Mouse (Mus musculus) MEL (cell line): ENCODE data around the gene Pycr1. TPM values are rescaled to one million over a fixed set of nuclear protein-coding genes. Genes with fewer than 3 reads are reported as not detected.

Experiments
- DNase-seq: peaks from one replicate; pipeline ENCODE4 v3.0.0; 2011; ENCODE audit warnings: low read depth, low spot score
- H3K27ac ChIP-seq: 2 replicates; pipeline ENCODE4 v1.5.1; 2012; ENCODE audit warnings: low read depth, mild to moderate bottlenecking, control low read depth, low read length, moderate library complexity; ENCODE audit not compliant: control insufficient read depth
- H3K27me3 ChIP-seq, 2 experiments: fragments of 150-350 bp in 1 of 2; sonication (generic) in 1 of 2; 2 replicates each; pipeline ENCODE4 v1.6.1; 2012; ENCODE audit warnings: low read length in 2 of 2, mild to moderate bottlenecking in 2 of 2, improper control_type of control experiment in 1 of 2, moderate library complexity in 1 of 2; ENCODE audit not compliant: insufficient read depth in 2 of 2, control insufficient read depth in 1 of 2
- H3K36me3 ChIP-seq, 2 experiments: 2 replicates each; pipeline ENCODE4 v1.6.1; 2012 to 2014; ENCODE audit warnings: low read length in 2 of 2, improper control_type of control experiment in 1 of 2, inconsistent platforms in 1 of 2, mild to moderate bottlenecking in 1 of 2; ENCODE audit not compliant: insufficient read depth in 2 of 2, control insufficient read depth in 1 of 2
- H3K4me1 ChIP-seq, 2 experiments: fragments of 150-350 bp in 1 of 2; sonication (generic) in 1 of 2; 2 replicates each; pipeline ENCODE4 v1.6.1; 2012; ENCODE audit warnings: low read length in 2 of 2, improper control_type of control experiment in 1 of 2, mild to moderate bottlenecking in 1 of 2; ENCODE audit not compliant: insufficient read depth in 2 of 2, control insufficient read depth in 1 of 2
- H3K4me3 ChIP-seq, 2 experiments: fragments of 150-350 bp in 1 of 2; sonication (generic) in 1 of 2; 2 replicates each; pipeline ENCODE4 v1.5.1; 2012; ENCODE audit warnings: low read depth in 2 of 2, low read length in 2 of 2, mild to moderate bottlenecking in 2 of 2, moderate library complexity in 2 of 2, control low read depth in 1 of 2, improper control_type of control experiment in 1 of 2; ENCODE audit not compliant: control insufficient read depth in 1 of 2, insufficient read depth in 1 of 2
- H3K79me2 ChIP-seq: 2 replicates; pipeline ENCODE4 v1.6.1; 2012; ENCODE audit warnings: mild to moderate bottlenecking, low read length, moderate library complexity; ENCODE audit not compliant: control insufficient read depth, poor library complexity, insufficient read depth
- H3K9ac ChIP-seq: 2 replicates; pipeline ENCODE4 v1.6.1; 2012; ENCODE audit warnings: low read depth, mild to moderate bottlenecking, control low read depth, low read length, moderate library complexity; ENCODE audit not compliant: control insufficient read depth, poor library complexity, severe bottlenecking
- H3K9me3 ChIP-seq: fragments of 150-350 bp; sonication (generic); replicated peaks from 2 replicates; pipeline ENCODE4 v1.6.1; 2012; ENCODE audit warnings: mild to moderate bottlenecking, low read length, improper control_type of control experiment, moderate library complexity; ENCODE audit not compliant: insufficient read depth
- BHLHE40 ChIP-seq: IDR thresholded peaks from 2 replicates; pipeline ENCODE4 v1.6.1; 2012; ENCODE audit warnings: low read depth, mild to moderate bottlenecking, inconsistent platforms, low read length, improper control_type of control experiment, borderline replicate concordance
- CHD2 ChIP-seq: IDR thresholded peaks from 2 replicates; pipeline ENCODE4 v1.6.1; 2011; ENCODE audit warnings: low read length, improper control_type of control experiment
- CTCF ChIP-seq, 3 experiments: IDR thresholded peaks in 2 of 3; conservative IDR thresholded peaks in 1 of 3; 2 replicates each; pipeline ENCODE4 v1.5.1; 2011 to 2012; ENCODE audit warnings: low read length in 3 of 3, low read depth in 2 of 3, mild to moderate bottlenecking in 2 of 3, improper control_type of control experiment in 1 of 3, inconsistent platforms in 1 of 3, mixed read lengths in 1 of 3, moderate library complexity in 1 of 3; ENCODE audit not compliant: control insufficient read depth in 1 of 3, insufficient read depth in 1 of 3, poor library complexity in 1 of 3, severe bottlenecking in 1 of 3
- E2F4 ChIP-seq: IDR thresholded peaks from 2 replicates; pipeline ENCODE4 v1.6.1; 2011; ENCODE audit warnings: low read depth, low read length, improper control_type of control experiment, borderline replicate concordance
- ETS1 ChIP-seq: IDR thresholded peaks from 2 replicates; pipeline ENCODE4 v1.6.1; 2012; ENCODE audit warnings: low read depth, mild to moderate bottlenecking, inconsistent platforms, low read length, improper control_type of control experiment, moderate library complexity
- JUND ChIP-seq: IDR thresholded peaks from 2 replicates; pipeline ENCODE4 v1.6.1; 2011; ENCODE audit warnings: low read depth, mild to moderate bottlenecking, improper control_type of control experiment, low read length
- MAFK ChIP-seq: IDR thresholded peaks from 2 replicates; pipeline ENCODE4 v1.6.1; 2011; ENCODE audit warnings: low read depth, mild to moderate bottlenecking, low read length, improper control_type of control experiment, borderline replicate concordance
- MAZ ChIP-seq: IDR thresholded peaks from 2 replicates; pipeline ENCODE4 v1.6.1; 2012; ENCODE audit warnings: low read depth, mild to moderate bottlenecking, inconsistent platforms, low read length, improper control_type of control experiment
- MEF2A ChIP-seq: IDR thresholded peaks from 2 replicates; pipeline ENCODE4 v1.6.1; 2014; ENCODE audit warnings: low read depth, mild to moderate bottlenecking, inconsistent platforms, low read length, improper control_type of control experiment; ENCODE audit not compliant: poor library complexity, insufficient replicate concordance, severe bottlenecking; ENCODE audit errors: extremely low read depth
- MYC ChIP-seq: IDR thresholded peaks from 2 replicates; pipeline ENCODE4 v1.6.1; 2011; ENCODE audit warnings: low read depth, mild to moderate bottlenecking, low read length, improper control_type of control experiment, moderate library complexity
- TCF12 ChIP-seq: IDR thresholded peaks from 2 replicates; pipeline ENCODE4 v1.6.1; 2014; ENCODE audit warnings: low read depth, mild to moderate bottlenecking, inconsistent platforms, low read length, improper control_type of control experiment, moderate library complexity
- ZC3H11A ChIP-seq: IDR thresholded peaks from 2 replicates; pipeline ENCODE4 v1.6.1; 2012; ENCODE audit warnings: low read depth, mild to moderate bottlenecking, inconsistent platforms, low read length, improper control_type of control experiment
- ZKSCAN1 ChIP-seq: IDR thresholded peaks from 2 replicates; pipeline ENCODE4 v1.6.1; 2012; ENCODE audit warnings: low read depth, mild to moderate bottlenecking, inconsistent platforms, low read length, improper control_type of control experiment, moderate library complexity
- polyA plus RNA-seq, 2 experiments: library from polyadenylated mRNA; stranded (reverse) in 1 of 2; unstranded in 1 of 2; fragments of >175 nt in 1 of 2; fragments of >200 nt in 1 of 2; gene quantifications; 2 replicates each; pipeline versions ENCODE4 v1.2.1 to v1.2.4; 2012; ENCODE audit warnings: low replicate concordance in 2 of 2, low read depth in 1 of 2; ENCODE audit not compliant: insufficient read length in 2 of 2, insufficient read depth in 1 of 2, missing spikeins in 1 of 2
- total RNA-seq: library from RNA; depleted of rRNA; stranded (reverse); fragments of 300-350 nt; gene quantifications from 2 replicates; pipeline ENCODE4 v1.2.3, GENCODE M21; 2012

Gene Pycr1
- total and polyA plus RNA-seq, 3 experiments: 2.6 to 15.3 TPM; not detected in 1

DNA sequence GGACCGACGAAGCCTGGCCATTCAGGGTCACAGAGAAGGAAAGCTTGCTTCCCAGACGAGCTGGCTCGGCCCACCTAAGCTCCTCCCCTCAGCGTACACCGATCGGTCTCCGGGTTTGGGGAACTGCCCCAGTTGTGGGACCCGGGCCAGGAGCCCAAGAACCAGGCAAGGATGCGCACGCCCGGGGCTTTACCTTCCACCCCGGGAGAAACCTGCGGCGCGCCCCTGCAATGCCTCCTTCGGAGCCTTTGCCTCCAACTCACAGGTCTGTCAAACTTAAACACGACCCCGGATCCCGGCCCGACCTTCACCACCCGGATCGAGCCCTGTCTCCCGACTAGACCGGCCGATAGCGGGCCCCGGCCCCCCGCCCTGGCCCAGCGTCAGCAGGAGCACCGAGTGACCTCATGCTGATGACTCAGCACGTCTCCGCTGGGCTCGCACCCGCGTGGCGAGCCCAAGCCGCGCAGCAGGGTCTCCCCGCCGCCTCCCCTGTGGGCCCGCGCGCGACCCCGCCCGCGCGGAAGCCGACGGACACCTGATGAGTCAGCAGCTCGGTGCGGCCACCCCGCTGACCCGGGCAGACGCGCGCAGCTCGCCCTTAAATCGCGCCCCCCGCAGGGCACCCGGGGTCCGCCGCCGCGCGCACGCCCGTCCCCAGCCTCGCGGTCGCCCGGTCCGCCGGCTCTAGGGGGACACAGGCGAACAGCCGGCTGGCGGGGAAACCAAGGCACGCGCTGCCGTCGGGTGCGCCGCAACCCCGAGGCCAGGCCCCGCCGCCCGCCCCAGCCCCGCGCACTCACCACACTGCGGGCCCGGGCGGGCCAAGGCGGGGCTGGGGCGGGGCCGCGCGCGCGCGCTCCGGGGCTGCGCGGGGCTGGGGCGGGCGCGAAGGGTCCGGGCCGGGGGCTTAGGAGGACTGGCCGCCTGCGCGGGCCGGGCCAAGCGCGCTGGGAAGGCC lies 10.7 kb downstream of the Pycr1 start (continued):
- TF ChIP-seq ZC3H11A (no peak), ETS1 (peak; percentile 85), MAZ (peak; percentile 84; the same call in 1 of the 2 replicates), MAFK (peak; percentile 93), ZKSCAN1 (no peak)

- DNase-seq: peak; percentile 63
- Histone ChIP-seq H3K36me3 (peaks cover 3 to 39% of the 10 kb centered on the region in 2 experiments; a peak in 3 of 4 replicates), H3K9ac (peak overlapping the region; percentile 98), H3K4me1 (peaks cover 26 to 48% of the 10 kb centered on the region in 2 experiments), H3K79me2 (peaks cover 57% of the 10 kb centered on the region), H3K4me3 (peak overlapping the region; percentile 79 to 87), H3K9me3 (no peaks in the 10 kb centered on the region), H3K27me3 (no peaks in the 10 kb centered on the region), H3K27ac (peak overlapping the region; percentile 78)
- TF ChIP-seq MEF2A (no peak), TCF12 (no peak), CHD2 (no peak), JUND (no peak), E2F4 (no peak), BHLHE40 (no peak), MYC (no peak), CTCF (IDR thresholded peaks at IDR 0.05 in 2 of 3, conservative IDR thresholded peaks at IDR 0.05 in 1 of 3; ENCODE audit: control insufficient read depth in 1 of 3, insufficient read depth in 1 of 3, low read depth in 2 of 3, low read length in 3 of 3, poor library complexity in 1 of 3, severe bottlenecking in 1 of 3) (no peak), MAFK (no peak)
These were observed 11.7 kb downstream of the Pycr1 start for GRCm38 (mm10) chr11:120631726-120632448.
